Mouse (Mus musculus) kidney, postnatal 0 days (tissue): ENCODE data around the gene Hdac1. TPM values are rescaled to one million over a fixed set of nuclear protein-coding genes. Genes with fewer than 3 reads are reported as not detected.

Experiments
- ATAC-seq: fragments of 200-750 bp; cut with Nextera tagmentation; replicated peaks from 2 replicates; pipeline ENCODE4 v1.8.0; 2017; ENCODE audit warnings: low read depth, moderate number of reproducible peaks, moderate TSS enrichment, moderate library complexity; ENCODE audit not compliant: low FRiP score
- DNase-seq: peaks from one replicate; pipeline ENCODE4 v3.0.0-alpha.2; 2016; ENCODE audit warnings: low spot score
- H3K27ac ChIP-seq: fragments of 300-500 bp; sonication (generic); 2 replicates; pipeline ENCODE4 v1.5.1; 2014; ENCODE audit warnings: mild to moderate bottlenecking
- H3K27me3 ChIP-seq: fragments of 300-500 bp; sonication (generic); 2 replicates; pipeline ENCODE4 v1.6.1; 2014; ENCODE audit warnings: low read length, mixed read lengths; ENCODE audit not compliant: insufficient read depth
- H3K36me3 ChIP-seq: fragments of 300-500 bp; sonication (generic); 2 replicates; pipeline ENCODE4 v1.6.1; 2014; ENCODE audit warnings: low read length, mixed read lengths; ENCODE audit not compliant: insufficient read depth
- H3K4me1 ChIP-seq: fragments of 300-500 bp; sonication (generic); replicated peaks from 2 replicates; pipeline ENCODE4 v1.6.1; 2014; ENCODE audit warnings: antibody characterized with exemption, low read length, mixed read lengths; ENCODE audit not compliant: insufficient read depth
- H3K4me2 ChIP-seq: fragments of 300-500 bp; sonication (generic); 2 replicates; pipeline ENCODE4 v1.6.1; 2014; ENCODE audit warnings: mild to moderate bottlenecking, low read length, moderate library complexity, mixed read lengths
- H3K4me3 ChIP-seq: fragments of 300-500 bp; sonication (generic); replicated peaks from 2 replicates; pipeline ENCODE4 v1.5.1; 2014; ENCODE audit warnings: low read depth, low read length
- H3K9ac ChIP-seq: fragments of 300-500 bp; sonication (generic); 2 replicates; pipeline ENCODE4 v1.6.1; 2014; ENCODE audit warnings: low read depth, low read length
- H3K9me3 ChIP-seq: fragments of 300-500 bp; sonication (generic); replicated peaks from 2 replicates; pipeline ENCODE4 v1.6.1; 2016; ENCODE audit warnings: low read length, inconsistent platforms, mixed read lengths
- CTCF ChIP-seq: IDR thresholded peaks from 2 replicates; pipeline ENCODE4 v1.5.1; 2016; ENCODE audit warnings: antibody characterized with exemption, low read depth, mild to moderate bottlenecking, moderate library complexity
- WGBS: fragments of 180-500 bp; shearing (Covaris S2); extraction: QIAGEN DNeasy Blood & Tissue Kit; methylation state at CpG from one replicate; pipeline ENCODE4 v1.1.7; 2014; 5-methylcytosine and 5-hydroxymethylcytosine counted together
- polyA plus RNA-seq: library from polyadenylated mRNA; unstranded; fragments of >200 nt; fragmentation: Nextera tagmentation; extraction: Ambion mirVana; gene quantifications from 2 replicates; pipeline ENCODE4 v1.2.1, GENCODE M21; 2015

The Hdac1 gene
- polyA plus RNA-seq, 1 experiment from 2014 or later, result 170 TPM

- no peak overlapping the region for H3K4me2 ChIP-seq
- no peak for DNase-seq
- H3K4me3 ChIP-seq, result no peak overlapping the region
- H3K9me3 ChIP-seq, result no peaks in the 10 kb centered on the region
- no peak for ATAC-seq
- no peaks in the 10 kb centered on the region for H3K27me3 ChIP-seq
- WGBS, result 79% methylated on average over 1 of the region's 1 CpGs
- TF ChIP-seq CTCF, result 0 out of 2 replicates have a peak, but pooled peaks have one; percentile 9
- no peaks in the 10 kb centered on the region for H3K36me3 ChIP-seq
- H3K4me1 ChIP-seq, result no peaks in the 10 kb centered on the region
- no peak overlapping the region for H3K27ac ChIP-seq
- no peak overlapping the region for H3K9ac ChIP-seq
Observed at GRCm38 (mm10) chr4:129582251-129582650, 39.7 kb upstream of the Hdac1 start.

GRCm38 (mm10) chr4:129580347-129580746, 37.8 kb upstream of the Hdac1 start:
- Histone ChIP-seq H3K36me3 (no peaks in the 10 kb centered on the region), H3K9ac (no peak overlapping the region), H3K4me2 (no peak overlapping the region), H3K27ac (peak overlapping the region; percentile 68; the same call in 1 of the 2 replicates), H3K4me3 (no peak overlapping the region), H3K9me3 (no peaks in the 10 kb centered on the region), H3K4me1 (no peaks in the 10 kb centered on the region), H3K27me3 (no peaks in the 10 kb centered on the region)
- DNase-seq (no peak), ATAC-seq (no peak)
- WGBS, result 61% methylated on average over 7 of the region's 7 CpGs
- no peak for TF ChIP-seq CTCF

- 0 out of 2 replicates have a peak, but pooled peaks cover 4% of the 10 kb centered on the region for H3K4me1 ChIP-seq
- TF ChIP-seq CTCF, result no peak
- 69% methylated on average over 5 of the region's 5 CpGs for WGBS
- 0 out of 2 replicates have a peak within 1 kb of the TSS, but pooled peaks have one; percentile 35 for H3K9ac ChIP-seq
- peak within 1 kb of the TSS; percentile 45 for H3K4me2 ChIP-seq
- ATAC-seq, result no peak
- H3K4me3 ChIP-seq, result peak within 1 kb of the TSS; percentile 21
- peak within 1 kb of the TSS; percentile 64 for H3K27ac ChIP-seq
- no peaks in the 10 kb centered on the region for H3K36me3 ChIP-seq
- peak; percentile 49 for DNase-seq
- no peaks in the 10 kb centered on the region for H3K9me3 ChIP-seq
- no peaks in the 10 kb centered on the region for H3K27me3 ChIP-seq
Observed at GRCm38 (mm10) chr4:129578466-129578865, 36.0 kb upstream of the Hdac1 start, which contains the start of gene Fam167b. Gene Fam167b (minus strand): TSS chr4:129578549.

- WGBS, result 68% methylated on average over 7 of the region's 7 CpGs
- H3K4me3 ChIP-seq, result peak overlapping the region; percentile 21
- H3K4me1 ChIP-seq, result 0 out of 2 replicates have a peak, but pooled peaks cover 4% of the 10 kb centered on the region
- H3K27me3 ChIP-seq, result no peaks in the 10 kb centered on the region
- no peak for ATAC-seq
- peak overlapping the region; percentile 45 for H3K4me2 ChIP-seq
- peak overlapping the region; percentile 64 for H3K27ac ChIP-seq
- TF ChIP-seq CTCF, result no peak
- H3K9me3 ChIP-seq, result no peaks in the 10 kb centered on the region
- H3K36me3 ChIP-seq, result no peaks in the 10 kb centered on the region
- no peak for DNase-seq
- 0 out of 2 replicates have a peak overlapping the region, but pooled peaks have one; percentile 35 for H3K9ac ChIP-seq
Observed at GRCm38 (mm10) chr4:129577688-129578087, 35.2 kb upstream of the Hdac1 start.

GRCm38 (mm10) chr4:129576863-129577491, 34.5 kb upstream of the Hdac1 start:
- Histone ChIP-seq H3K4me1 (0 out of 2 replicates have a peak, but pooled peaks cover 4% of the 10 kb centered on the region), H3K9ac (peak overlapping the region; percentile 35; the same call in 1 of the 2 replicates), H3K4me2 (peak overlapping the region; percentile 45), H3K27ac (0 out of 2 replicates have a peak overlapping the region, but pooled peaks have one; percentile 64), H3K36me3 (no peaks in the 10 kb centered on the region), H3K4me3 (peak overlapping the region; percentile 21), H3K9me3 (no peaks in the 10 kb centered on the region), H3K27me3 (no peaks in the 10 kb centered on the region)
- 31% methylated on average over 21 of the region's 21 CpGs for WGBS
- peak; percentile 71 for TF ChIP-seq CTCF
- DNase-seq (peak; percentile 87), ATAC-seq (peak; percentile 47)

GRCm38 (mm10) chr4:129575171-129575844, 32.8 kb upstream of the Hdac1 start:
- DNase-seq, result peak; percentile 54

More at GRCm38 (mm10) chr4:129575171-129575844, 32.8 kb upstream of the Hdac1 start:
- Histone ChIP-seq H3K27me3 (no peaks in the 10 kb centered on the region), H3K27ac (no peak overlapping the region), H3K9me3 (no peaks in the 10 kb centered on the region), H3K4me3 (no peak overlapping the region), H3K4me1 (0 out of 2 replicates have a peak, but pooled peaks cover 4% of the 10 kb centered on the region), H3K9ac (no peak overlapping the region), H3K36me3 (no peaks in the 10 kb centered on the region), H3K4me2 (no peak overlapping the region)
- no peak for TF ChIP-seq CTCF
- no peak for ATAC-seq
- WGBS, result 14% methylated on average over 7 of the region's 8 CpGs
